12 mouse cellular contexts compared by ENCODE assay signal in the genomic region with DNA sequence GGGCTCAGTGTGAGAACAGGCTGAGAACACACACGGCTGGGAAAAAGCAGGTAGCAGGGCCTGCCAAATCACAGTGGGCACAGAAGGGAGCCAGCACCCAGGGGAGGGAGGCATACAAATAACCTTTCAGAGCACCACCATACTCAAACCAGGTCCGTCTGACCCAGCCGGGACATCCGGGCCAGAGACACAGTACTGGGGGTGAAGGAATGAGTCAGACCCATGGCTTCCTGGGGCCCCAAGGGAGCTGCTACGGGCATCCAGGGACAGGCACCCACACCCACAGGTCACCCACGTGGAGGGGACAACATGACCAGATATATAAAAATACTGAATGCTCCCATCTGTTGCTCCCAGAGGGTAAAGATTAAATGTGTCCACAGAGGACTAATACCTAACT. TPM values are rescaled to one million over a fixed set of nuclear protein-coding genes. Genes with fewer than 3 reads are reported as not detected.
A peak's percentile ranks its signal among the peaks of the same experiment; 100 is the strongest.
DNase-seq lines count a peak whose midpoint lies in the region; ATAC-seq and TF ChIP-seq lines count a peak whose summit lies in the region.
"Had no signal": no experiment of that assay in that cellular context is flagged by ENCODE, and none has a peak within 500 bp of the region (broad histone marks: within the 10 kb centered on the region; RNA-seq: fewer than 3 reads in every experiment).

No protein-coding gene starts in this region.

- peak overlapping the region; percentile 60 for H3K9ac ChIP-seq in heart, embryonic 13.5 days
- H3K9ac ChIP-seq: forebrain, postnatal 0 days; liver, embryonic 15.5 days had no signal

- peak; percentile 61 to 81 for DNase-seq in adrenal gland, adult (ENCODE audit: inconsistent age in 2 of 2, low spot score in 1 of 2)
- DNase-seq in adrenal gland, postnatal 25 days: no peak
- DNase-seq in heart, adult 9 months (ENCODE audit: low spot score in 2 of 2): no peak
- peak; percentile 57 for DNase-seq in 3134 (ENCODE audit: extremely low read depth, insufficient read length, low spot score)
- peak; percentile 52 to 56 for DNase-seq in cerebellum, postnatal 25 days
- no peak for DNase-seq in right cerebral cortex, postnatal 4 days
- DNase-seq in thymus, adult 2 months: no peak
- DNase-seq: forebrain, postnatal 0 days had no signal

- no peak overlapping the region for H3K4me3 ChIP-seq in heart, embryonic 13.5 days
- H3K4me3 ChIP-seq in thymus, adult 2 months (ENCODE audit: control insufficient read depth, insufficient read depth, low read length): no peak overlapping the region
- H3K4me3 ChIP-seq: heart, adult 2 months; liver, embryonic 15.5 days had no signal

- WGBS in heart, embryonic 13.5 days: 37% methylated on average over 6 of the region's 6 CpGs
- WGBS in thymus, adult 2 months: 82% methylated on average over 6 of the region's 6 CpGs

- TF ChIP-seq CTCF in thymus, adult 2 months (IDR thresholded peaks at IDR 0.05; ENCODE audit: borderline replicate concordance, control insufficient read depth, extremely low read depth, insufficient read depth, low read length, poor library complexity): no peak

- no peak for TF ChIP-seq POLR2A in thymus, adult 2 months (IDR thresholded peaks at IDR 0.05; ENCODE audit: control insufficient read depth, extremely low read depth, insufficient read depth, low read length, poor library complexity)

- H3K27ac ChIP-seq in heart, embryonic 13.5 days (replicated peaks): peak overlapping the region; percentile 16
- no peak overlapping the region for H3K27ac ChIP-seq in thymus, adult 2 months (ENCODE audit: control insufficient read depth, insufficient read depth, low read length)
- H3K27ac ChIP-seq: heart, adult 2 months; liver, embryonic 15.5 days had no signal

- no peak for ATAC-seq in heart, embryonic 13.5 days (ENCODE audit: extremely low read depth, insufficient number of reproducible peaks, low FRiP score, low TSS enrichment)
- ATAC-seq: forebrain, postnatal 0 days had no signal

- H3K9me3 ChIP-seq in heart, embryonic 13.5 days: no peaks in the 10 kb centered on the region
- H3K9me3 ChIP-seq: liver, embryonic 15.5 days had no signal

- H3K4me1 ChIP-seq in heart, embryonic 13.5 days: peaks cover 71% of the 10 kb centered on the region
- H3K4me1 ChIP-seq in thymus, adult 2 months (replicated peaks; ENCODE audit: control insufficient read depth, insufficient read depth, low read length): peaks cover 23% of the 10 kb centered on the region

- no peak overlapping the region for H3K4me2 ChIP-seq in heart, embryonic 13.5 days
- H3K4me2 ChIP-seq: liver, embryonic 15.5 days had no signal

- no peaks in the 10 kb centered on the region for H3K27me3 ChIP-seq in heart, embryonic 13.5 days (replicated peaks)
- no peaks in the 10 kb centered on the region for H3K27me3 ChIP-seq in thymus, adult 2 months (ENCODE audit: control insufficient read depth, insufficient read depth, low read length)
- H3K27me3 ChIP-seq: liver, embryonic 15.5 days had no signal

- H3K36me3 ChIP-seq in heart, embryonic 13.5 days: 0 out of 2 replicates have a peak, but pooled peaks cover under 1% of the 10 kb centered on the region
- no peaks in the 10 kb centered on the region for H3K36me3 ChIP-seq in thymus, adult 2 months (ENCODE audit: control insufficient read depth, insufficient read depth, low read length)
- H3K36me3 ChIP-seq: liver, embryonic 15.5 days had no signal

RNA-seq across cellular contexts. Expression of gene Tnip1, which starts 10.1 kb away (rescaled TPM):
- total RNA-seq in adrenal gland, postnatal 25 days (2021): 79.9 and 97.1 TPM in 2 replicates
- 18.6 and 21.2 TPM in 2 replicates for polyA plus RNA-seq in heart, embryonic 13.5 days (2015; fragmentation: Nextera tagmentation; extraction: Ambion mirVana)
- 114 and 121 TPM in 2 replicates for polyA plus RNA-seq in thymus, adult 2 months (2012; rRNA removed)

RNA-seq across cellular contexts. Expression of gene Gpx3, which starts 50.4 kb away (rescaled TPM):
- 255 and 328 TPM in 2 replicates for total RNA-seq in adrenal gland, postnatal 25 days (2021)
- polyA plus RNA-seq in heart, embryonic 13.5 days (2015; fragmentation: Nextera tagmentation; extraction: Ambion mirVana): 1,129 and 1,294 TPM in 2 replicates
- 120 and 133 TPM in 2 replicates for polyA plus RNA-seq in thymus, adult 2 months (2012; rRNA removed)
- total RNA-seq: neutrophil, adult 5-6 weeks had no signal

Comparison
In these comparisons a context has a peak if more than half of its experiments do, and no peak if none do; other contexts are left out.
1. DNase-seq: peak in adrenal gland, adult (2 of 2), 3134 (single experiment) and cerebellum, postnatal 25 days (2 of 2); none in adrenal gland, postnatal 25 days (single experiment), heart, adult 9 months (0 of 2), right cerebral cortex, postnatal 4 days (single experiment) and thymus, adult 2 months (single experiment).